Mouse (Mus musculus) kidney, adult 2 months (tissue): ENCODE measurements at regions not wholly inside any gene's neighbourhood (a gene's known extent, or its start where the extent isn't known, plus 50 kb on each side); places are given as distances from the start of the nearest gene placed in this dataset.

Experiments used
- CTCF ChIP-seq: fragments of 200-500 bp; conservative IDR thresholded peaks from 2 replicates; pipeline ENCODE4 v1.5.1; 2011; ENCODE audit warnings: low read depth, mild to moderate bottlenecking, control low read depth, low read length, moderate library complexity, mixed read lengths; ENCODE audit not compliant: insufficient read depth, insufficient read length
- POLR2A ChIP-seq: fragments of 200-500 bp; IDR thresholded peaks from one replicate; pipeline ENCODE4 v1.6.1; 2011; ENCODE audit warnings: low read depth, low read length, control low read depth

GRCm38 (mm10) chr4:67853001-67853400, 1025.6 kb downstream of the Tlr4 start:
- no peak for TF ChIP-seq CTCF
- no peak for TF ChIP-seq POLR2A
